Mouse (Mus musculus) CH12.LX (cell line): Measurements from ENCODE around the gene Kcnk2. TPM values are rescaled to one million over a fixed set of nuclear protein-coding genes. Genes with fewer than 3 reads are reported as not detected.

Source experiments
- DNase-seq: peaks from one replicate; pipeline ENCODE4 v3.0.0-alpha.2; 2013; ENCODE audit errors: extremely low read depth
- H3K27ac ChIP-seq: 2 replicates; pipeline ENCODE4 v1.5.1; 2012; ENCODE audit warnings: low read depth, mild to moderate bottlenecking, control low read depth, moderate library complexity; ENCODE audit not compliant: insufficient read depth
- H3K27me3 ChIP-seq: replicated peaks from 2 replicates; pipeline ENCODE3; 2012; ENCODE audit warnings: inconsistent platforms
- H3K36me3 ChIP-seq, 2 experiments: replicated peaks in 1 of 2; 2 replicates each; pipeline versions ENCODE3 to v1.6.1; 2012; ENCODE audit warnings: inconsistent platforms in 1 of 2, low read length in 1 of 2, mild to moderate bottlenecking in 1 of 2, mixed read lengths in 1 of 2, moderate library complexity in 1 of 2; ENCODE audit not compliant: control insufficient read depth in 1 of 2, insufficient read depth in 1 of 2
- H3K4me1 ChIP-seq, 2 experiments: 2 replicates each; pipeline ENCODE4 v1.6.1; 2012; ENCODE audit warnings: inconsistent platforms in 1 of 2, moderate library complexity in 1 of 2; ENCODE audit not compliant: insufficient read depth in 2 of 2, control insufficient read depth in 1 of 2
- H3K4me2 ChIP-seq: 2 replicates; pipeline ENCODE4 v1.6.1; 2012; ENCODE audit warnings: low read depth, mild to moderate bottlenecking, control low read depth; ENCODE audit not compliant: poor library complexity, insufficient read depth, severe bottlenecking
- H3K4me3 ChIP-seq, 3 experiments: fragments of 150-350 bp in 1 of 3; sonication (generic) in 1 of 3; replicated peaks in 1 of 3; 2 replicates each; pipeline versions ENCODE3 to v1.5.1; 2011 to 2012; ENCODE audit warnings: low read depth in 2 of 3, low read length in 2 of 3, mild to moderate bottlenecking in 2 of 3, moderate library complexity in 2 of 3, control low read depth in 1 of 3, improper control_type of control experiment in 1 of 3, inconsistent platforms in 1 of 3, mixed read lengths in 1 of 3; ENCODE audit not compliant: poor library complexity in 1 of 3
- H3K79me2 ChIP-seq: replicated peaks from 2 replicates; pipeline ENCODE4 v1.6.1; 2012; ENCODE audit warnings: mild to moderate bottlenecking, moderate library complexity; ENCODE audit not compliant: control insufficient read depth, poor library complexity, insufficient read depth, severe bottlenecking; ENCODE audit errors: extremely low read depth
- H3K9ac ChIP-seq: 2 replicates; pipeline ENCODE4 v1.6.1; 2012; ENCODE audit warnings: low read depth, mild to moderate bottlenecking, control low read depth, moderate library complexity; ENCODE audit not compliant: insufficient read depth
- H3K9me3 ChIP-seq: replicated peaks from 2 replicates; pipeline ENCODE3; 2012; ENCODE audit warnings: low read length, inconsistent platforms, mixed read lengths
- BHLHE40 ChIP-seq: IDR thresholded peaks from 2 replicates; pipeline ENCODE4 v1.6.1; 2011; ENCODE audit warnings: mild to moderate bottlenecking, low read depth, low read length, improper control_type of control experiment
- CHD1 ChIP-seq: IDR thresholded peaks from 2 replicates; pipeline ENCODE4 v1.6.1; 2012; ENCODE audit warnings: low read depth, low read length, improper control_type of control experiment, inconsistent platforms
- CHD2 ChIP-seq: IDR thresholded peaks from 2 replicates; pipeline ENCODE4 v1.6.1; 2011; ENCODE audit warnings: low read length, improper control_type of control experiment
- CTCF ChIP-seq, 2 experiments: IDR thresholded peaks in 1 of 2; conservative IDR thresholded peaks in 1 of 2; 2 replicates each; pipeline ENCODE4 v1.5.1; 2011 to 2012; ENCODE audit warnings: low read depth in 2 of 2, low read length in 2 of 2, improper control_type of control experiment in 1 of 2, inconsistent platforms in 1 of 2, mild to moderate bottlenecking in 1 of 2, moderate library complexity in 1 of 2
- E2F4 ChIP-seq: IDR thresholded peaks from 2 replicates; pipeline ENCODE4 v1.6.1; 2011; ENCODE audit warnings: low read depth, low read length, improper control_type of control experiment; ENCODE audit not compliant: insufficient replicate concordance
- ELF1 ChIP-seq: IDR thresholded peaks from 2 replicates; pipeline ENCODE4 v1.6.1; 2014; ENCODE audit warnings: low read depth, mild to moderate bottlenecking, inconsistent platforms, low read length, improper control_type of control experiment
- EP300 ChIP-seq: IDR thresholded peaks from 2 replicates; pipeline ENCODE4 v1.6.1; 2011; ENCODE audit warnings: low read length, improper control_type of control experiment
- ETS1 ChIP-seq: conservative IDR thresholded peaks from 2 replicates; pipeline ENCODE4 v1.6.1; 2012; ENCODE audit warnings: low read depth, mild to moderate bottlenecking, inconsistent platforms, low read length, improper control_type of control experiment, moderate library complexity
- GABPA ChIP-seq: IDR thresholded peaks from 2 replicates; pipeline ENCODE4 v1.6.1; 2012; ENCODE audit warnings: low read depth, low read length, improper control_type of control experiment, inconsistent platforms; ENCODE audit not compliant: insufficient replicate concordance
- HCFC1 ChIP-seq: IDR thresholded peaks from 2 replicates; pipeline ENCODE4 v1.6.1; 2012; ENCODE audit warnings: low read depth, mild to moderate bottlenecking, inconsistent platforms, low read length, improper control_type of control experiment
- IRF4 ChIP-seq: IDR thresholded peaks from 2 replicates; pipeline ENCODE4 v1.6.1; 2014; ENCODE audit warnings: low read depth, mild to moderate bottlenecking, inconsistent platforms, low read length, improper control_type of control experiment
- JUN ChIP-seq: IDR thresholded peaks from 2 replicates; pipeline ENCODE4 v1.6.1; 2011; ENCODE audit warnings: low read depth, mild to moderate bottlenecking, low read length, improper control_type of control experiment, moderate library complexity; ENCODE audit not compliant: insufficient read depth
- JUND ChIP-seq: conservative IDR thresholded peaks from 2 replicates; pipeline ENCODE4 v1.6.1; 2011; ENCODE audit warnings: low read depth, low read length, improper control_type of control experiment
- KAT2A ChIP-seq: IDR thresholded peaks from 2 replicates; pipeline ENCODE4 v1.6.1; 2012; ENCODE audit warnings: low read length, improper control_type of control experiment, inconsistent platforms; ENCODE audit not compliant: insufficient replicate concordance
- MAZ ChIP-seq: IDR thresholded peaks from 2 replicates; pipeline ENCODE4 v1.6.1; 2012; ENCODE audit warnings: low read depth, mild to moderate bottlenecking, inconsistent platforms, low read length, improper control_type of control experiment, moderate library complexity
- MEF2A ChIP-seq: IDR thresholded peaks from 2 replicates; pipeline ENCODE4 v1.6.1; 2014; ENCODE audit warnings: low read depth, mild to moderate bottlenecking, inconsistent platforms, low read length, improper control_type of control experiment, borderline replicate concordance
- NELFE ChIP-seq: IDR thresholded peaks from 2 replicates; pipeline ENCODE4 v1.6.1; 2011; ENCODE audit warnings: low read depth, low read length, improper control_type of control experiment
- NRF1 ChIP-seq: IDR thresholded peaks from 2 replicates; pipeline ENCODE4 v1.6.1; 2014; ENCODE audit warnings: low read depth, mild to moderate bottlenecking, inconsistent platforms, low read length, improper control_type of control experiment, moderate library complexity
- PAX5 ChIP-seq: IDR thresholded peaks from 2 replicates; pipeline ENCODE4 v1.6.1; 2012; ENCODE audit warnings: low read length, inconsistent platforms, mixed read lengths
- POLR2A ChIP-seq: IDR thresholded peaks from 2 replicates; pipeline ENCODE4 v1.6.1; 2011; ENCODE audit warnings: low read depth, mild to moderate bottlenecking, improper control_type of control experiment, low read length
- TBP ChIP-seq: conservative IDR thresholded peaks from 2 replicates; pipeline ENCODE4 v1.6.1; 2011; ENCODE audit warnings: low read depth, low read length, improper control_type of control experiment
- TCF12 ChIP-seq: IDR thresholded peaks from 2 replicates; pipeline ENCODE4 v1.6.1; 2014; ENCODE audit warnings: low read depth, mild to moderate bottlenecking, inconsistent platforms, low read length, improper control_type of control experiment
- USF1 ChIP-seq: IDR thresholded peaks from 2 replicates; pipeline ENCODE4 v1.6.1; 2014; ENCODE audit warnings: low read depth, mild to moderate bottlenecking, inconsistent platforms, low read length, improper control_type of control experiment
- ZC3H11A ChIP-seq: IDR thresholded peaks from 2 replicates; pipeline ENCODE4 v1.6.1; 2012; ENCODE audit warnings: low read depth, mild to moderate bottlenecking, inconsistent platforms, low read length, improper control_type of control experiment
- ZKSCAN1 ChIP-seq: IDR thresholded peaks from 2 replicates; pipeline ENCODE4 v1.6.1; 2012; ENCODE audit warnings: low read depth, inconsistent platforms, low read length, improper control_type of control experiment, borderline replicate concordance
- ZNF384 ChIP-seq: IDR thresholded peaks from 2 replicates; pipeline ENCODE4 v1.6.1; 2012; ENCODE audit warnings: low read depth, low read length, improper control_type of control experiment, inconsistent platforms
- dilution Hi-C: fragments of 300-500 bp; cut with MboI; formaldehyde crosslinking; loops from 2 replicates; pipeline ENCODE4 v1.14.3; 2020; ENCODE audit warnings: low sequenced_read_pairs; ENCODE audit not compliant: extremely low pct_unique_long_range_greater_than_20kb, extremely low pct_ligation_motif_present
- in situ Hi-C: fragments of 300-500 bp; cut with MboI; formaldehyde crosslinking; loops from 3 replicates; pipeline ENCODE4 v1.14.3; 2019; ENCODE audit warnings: low sequenced_read_pairs, low pct_ligation_motif_present, low pct_unique_long_range_greater_than_20kb, mixed read lengths
- polyA plus RNA-seq: library from polyadenylated mRNA; unstranded; fragments of >175 nt; gene quantifications from 2 replicates; pipeline ENCODE4 v1.2.1, GENCODE M21; 2012; ENCODE audit warnings: low read depth; ENCODE audit not compliant: insufficient read length
- total RNA-seq, 2 experiments: library from RNA; depleted of rRNA; stranded (reverse); fragments of 300-350 nt in 1 of 2; fragments of >200 nt in 1 of 2; gene quantifications; 2 replicates each; pipeline ENCODE4 v1.2.3; 2012 to 2014

Gene Kcnk2
- total and polyA plus RNA-seq, 3 experiments: 0.19 TPM; not detected in 2

- Histone ChIP-seq H3K9me3 (no peaks in the 10 kb centered on the region), H3K4me1 (no peaks in the 10 kb centered on the region), H3K27ac (no peak overlapping the region), H3K27me3 (no peaks in the 10 kb centered on the region), H3K4me2 (no peak overlapping the region), H3K79me2 (no peaks in the 10 kb centered on the region), H3K36me3 (no peaks in the 10 kb centered on the region), H3K9ac (no peak overlapping the region), H3K4me3 (no peak overlapping the region)
- dilution Hi-C loops: no loop called here
- no peak for TF ChIP-seq USF1
- TF ChIP-seq PAX5: no peak
- TF ChIP-seq CTCF (conservative IDR thresholded peaks at IDR 0.05 in 1 of 2, IDR thresholded peaks at IDR 0.05 in 1 of 2; ENCODE audit: low read depth in 2 of 2, low read length in 2 of 2): no peak
- no peak for TF ChIP-seq NELFE
- in situ Hi-C loops: no loop called here
- no peak for DNase-seq
Measured at GRCm38 (mm10) chr1:189290885-189291284, 111.2 kb downstream of the Kcnk2 start.

GRCm38 (mm10) chr1:189288948-189289347 lies 113.1 kb downstream of the Kcnk2 start:
- Histone ChIP-seq H3K79me2 (no peaks in the 10 kb centered on the region), H3K9me3 (no peaks in the 10 kb centered on the region), H3K27me3 (no peaks in the 10 kb centered on the region), H3K36me3 (no peaks in the 10 kb centered on the region), H3K4me3 (no peak overlapping the region), H3K27ac (no peak overlapping the region), H3K4me2 (no peak overlapping the region), H3K4me1 (no peaks in the 10 kb centered on the region)
- DNase-seq: no peak
- in situ Hi-C loops: no loop called here
- dilution Hi-C loops: no loop called here
- TF ChIP-seq EP300: no peak
- no peak for TF ChIP-seq POLR2A
- no peak for TF ChIP-seq ZNF384
- no peak for TF ChIP-seq ETS1
- no peak for TF ChIP-seq TBP
- TF ChIP-seq CHD2: no peak
- TF ChIP-seq MAZ: no peak
- no peak for TF ChIP-seq CHD1
- TF ChIP-seq NRF1: no peak
- TF ChIP-seq KAT2A: no peak
- TF ChIP-seq, all 38 proteins: peak for 0
- H3K9ac ChIP-seq: no peak overlapping the region

DNA sequence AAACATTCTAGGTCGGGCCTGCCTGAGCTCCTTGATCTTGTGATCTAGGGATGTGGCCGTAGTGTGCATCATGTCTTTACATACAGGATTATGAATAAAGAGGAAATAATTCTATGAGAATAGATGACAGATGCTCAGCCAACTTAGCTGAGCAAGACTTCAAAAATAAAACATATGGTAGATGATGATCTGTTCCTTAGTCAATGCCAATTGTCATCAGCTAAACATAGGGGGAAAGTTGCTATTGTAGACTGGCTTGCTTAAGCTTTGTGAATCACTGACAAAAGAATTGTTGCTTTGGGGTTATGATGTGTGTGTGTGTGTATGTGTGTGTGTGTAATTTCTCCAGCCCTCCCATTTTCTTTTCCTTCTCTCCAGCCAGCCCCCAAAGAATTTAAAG lies 129.8 kb downstream of the Kcnk2 start:
- Histone ChIP-seq H3K27me3 (no peaks in the 10 kb centered on the region), H3K9me3 (no peaks in the 10 kb centered on the region), H3K4me2 (no peak overlapping the region), H3K4me1 (peaks cover 0 to 6% of the 10 kb centered on the region in 2 experiments; a peak in 1 of 4 replicates), H3K9ac (no peak overlapping the region), H3K79me2 (no peaks in the 10 kb centered on the region), H3K27ac (no peak overlapping the region), H3K4me3 (no peak overlapping the region), H3K36me3 (no peaks in the 10 kb centered on the region)
- in situ Hi-C loops: no loop called here
- no peak for DNase-seq
- no peak for TF ChIP-seq CHD2
- TF ChIP-seq HCFC1: no peak
- no peak for TF ChIP-seq ETS1
- no peak for TF ChIP-seq EP300
- no peak for TF ChIP-seq ZKSCAN1
- TF ChIP-seq JUN: no peak
- no peak for TF ChIP-seq MEF2A
- TF ChIP-seq E2F4: no peak
- TF ChIP-seq JUND: no peak
- no peak for TF ChIP-seq NELFE
- TF ChIP-seq GABPA: no peak
- no peak for TF ChIP-seq CTCF (conservative IDR thresholded peaks at IDR 0.05 in 1 of 2, IDR thresholded peaks at IDR 0.05 in 1 of 2; ENCODE audit: low read depth in 2 of 2, low read length in 2 of 2)
- no peak for TF ChIP-seq TCF12
- no peak for TF ChIP-seq ZNF384
- TF ChIP-seq ZC3H11A: no peak
- TF ChIP-seq ELF1: no peak
- TF ChIP-seq BHLHE40: no peak
- no peak for TF ChIP-seq IRF4
- TF ChIP-seq TBP: no peak
- no peak for TF ChIP-seq PAX5
- dilution Hi-C loops: no loop called here
